Mouse (Mus musculus): ENCODE results near the gene Map2k5. TPM values are rescaled to one million over a fixed set of nuclear protein-coding genes. Genes with fewer than 3 reads are reported as not detected.

Gene Map2k5
- polyA plus RNA-seq, 1 experiment, result not detected

DNA sequence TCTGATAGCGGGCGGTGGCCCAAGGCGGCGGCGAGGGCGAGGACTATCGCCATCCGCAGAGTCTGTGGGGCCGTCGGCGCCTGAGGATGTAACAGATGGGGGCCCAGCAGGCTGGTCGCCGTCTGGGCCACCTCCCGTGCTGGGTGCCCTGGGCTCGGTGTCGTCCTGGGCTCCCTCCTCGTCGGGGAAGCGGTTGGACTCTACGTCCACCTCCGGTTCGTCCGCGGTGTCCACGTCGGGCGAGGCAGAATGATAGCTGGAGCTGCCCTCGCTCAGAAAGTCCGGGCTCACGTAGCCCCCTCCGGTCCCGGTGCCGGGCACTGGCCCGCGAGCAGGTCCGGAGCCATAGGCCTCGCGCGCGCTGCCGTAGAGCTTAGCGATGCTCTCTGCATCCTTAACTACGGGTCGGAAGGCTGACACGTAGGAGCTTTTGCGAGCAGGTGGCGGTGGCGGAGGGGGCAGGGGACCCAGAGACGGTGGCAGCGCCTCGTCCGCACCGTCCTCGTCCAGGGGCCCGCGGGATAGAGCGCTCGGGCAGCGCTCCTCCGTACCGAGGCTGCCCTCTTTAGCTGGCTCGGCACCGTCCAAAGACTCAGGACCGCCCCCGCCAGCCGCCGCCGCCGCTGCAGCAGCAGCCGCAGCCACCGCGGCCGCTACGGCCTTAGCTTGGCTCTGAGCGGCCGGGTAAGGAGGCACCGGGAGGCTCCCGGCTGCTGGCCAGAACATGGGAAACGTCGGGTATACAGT is 233.0 kb downstream of the Map2k5 start:
- H3K4me3 ChIP-seq (ENCODE audit: insufficient read depth, low read depth, low read length), result no peak overlapping the region
- no peak overlapping the region for H3K27ac ChIP-seq (ENCODE audit: insufficient read depth, low read depth, low read length)
- H3K4me1 ChIP-seq (ENCODE audit: control insufficient read depth, insufficient read depth, low read length), result peaks cover 26% of the 10 kb centered on the region

DNA sequence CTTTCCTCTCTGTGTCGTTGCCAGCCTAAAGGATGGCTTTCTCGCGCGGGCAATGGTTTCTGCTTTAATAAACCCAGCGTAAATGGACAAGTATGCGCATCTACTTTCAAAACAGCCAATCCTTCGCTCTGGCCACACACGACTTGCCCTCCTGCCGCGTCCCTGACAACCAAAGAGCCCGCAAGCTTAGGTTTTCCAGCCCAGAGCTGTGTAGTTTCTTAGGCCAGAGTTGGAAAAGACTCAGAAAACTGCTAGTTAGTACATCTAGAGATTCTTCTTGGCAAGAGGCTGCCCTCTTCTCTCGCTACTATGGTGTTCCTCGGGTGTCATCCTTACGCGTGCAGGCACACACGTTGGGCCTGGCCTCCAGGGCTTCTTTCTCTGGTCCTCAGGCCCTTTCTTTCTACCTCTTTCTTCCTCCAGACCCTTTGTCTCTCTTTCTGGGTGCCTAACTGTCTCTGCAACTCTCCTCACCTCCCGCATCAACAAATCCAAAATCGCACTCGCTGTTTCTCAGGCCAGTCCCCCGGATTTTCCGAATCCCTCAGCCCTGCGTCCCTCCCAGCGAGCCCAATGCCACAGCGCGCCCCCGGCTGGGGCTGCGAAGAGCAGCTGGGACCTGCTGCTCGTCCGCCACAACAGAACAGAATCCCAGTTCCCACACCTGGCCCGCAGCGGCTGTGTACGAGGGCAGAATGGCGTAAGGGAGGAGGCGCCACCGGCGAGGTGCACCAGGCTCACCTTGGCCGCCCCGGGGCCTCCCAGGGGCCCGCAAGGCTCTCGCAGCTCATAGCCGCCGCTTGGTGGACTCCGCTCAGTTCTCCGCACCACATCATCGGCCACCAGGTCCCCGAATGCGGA is 233.8 kb downstream of the Map2k5 start:
- Histone ChIP-seq H3K27ac (ENCODE audit: insufficient read depth, low read depth, low read length) (no peak overlapping the region), H3K4me1 (ENCODE audit: control insufficient read depth, insufficient read depth, low read length) (peaks cover 22% of the 10 kb centered on the region), H3K4me3 (ENCODE audit: insufficient read depth, low read depth, low read length) (no peak overlapping the region)
- TF ChIP-seq POLR2A (IDR thresholded peaks at IDR 0.05; ENCODE audit: insufficient read depth, low read depth, low read length) (no peak), CTCF (IDR thresholded peaks at IDR 0.05; ENCODE audit: insufficient read depth, low read depth, low read length) (no peak)
- 2% methylated on average over 47 of the region's 47 CpGs for WGBS

More for the DNA sequence above, 233.0 kb downstream of the Map2k5 start:
- TF ChIP-seq CTCF (IDR thresholded peaks at IDR 0.05; ENCODE audit: insufficient read depth, low read depth, low read length), result no peak
- no peak for TF ChIP-seq POLR2A (IDR thresholded peaks at IDR 0.05; ENCODE audit: insufficient read depth, low read depth, low read length)
- WGBS, result 2% methylated on average over 80 of the region's 80 CpGs

DNA sequence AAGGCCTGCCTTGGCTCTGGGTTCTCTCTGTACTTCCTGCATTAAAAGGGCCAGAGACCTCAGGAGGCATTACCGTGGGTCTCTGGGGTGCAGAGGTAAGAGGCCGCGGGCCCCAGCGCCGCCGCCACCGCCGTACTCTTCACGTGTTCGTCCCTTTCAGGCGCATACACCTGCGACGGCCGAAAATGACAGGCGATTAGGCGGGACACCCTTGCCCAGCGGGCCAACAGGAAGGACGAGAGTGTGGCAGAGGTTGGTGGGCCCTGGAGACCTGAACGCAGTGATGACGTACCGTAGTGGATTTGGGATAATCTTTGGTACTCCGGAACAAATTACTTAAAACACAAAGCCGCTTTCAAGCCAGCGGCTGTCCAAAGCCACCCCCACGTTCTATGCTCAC is 234.5 kb downstream of the Map2k5 start:
- WGBS, result 1% methylated on average over 25 of the region's 25 CpGs
- Histone ChIP-seq H3K4me3 (ENCODE audit: insufficient read depth, low read depth, low read length) (no peak overlapping the region), H3K27ac (ENCODE audit: insufficient read depth, low read depth, low read length) (no peak overlapping the region), H3K4me1 (ENCODE audit: control insufficient read depth, insufficient read depth, low read length) (peaks cover 21% of the 10 kb centered on the region)
- TF ChIP-seq POLR2A (IDR thresholded peaks at IDR 0.05; ENCODE audit: insufficient read depth, low read depth, low read length) (no peak), CTCF (IDR thresholded peaks at IDR 0.05; ENCODE audit: insufficient read depth, low read depth, low read length) (no peak)

DNA sequence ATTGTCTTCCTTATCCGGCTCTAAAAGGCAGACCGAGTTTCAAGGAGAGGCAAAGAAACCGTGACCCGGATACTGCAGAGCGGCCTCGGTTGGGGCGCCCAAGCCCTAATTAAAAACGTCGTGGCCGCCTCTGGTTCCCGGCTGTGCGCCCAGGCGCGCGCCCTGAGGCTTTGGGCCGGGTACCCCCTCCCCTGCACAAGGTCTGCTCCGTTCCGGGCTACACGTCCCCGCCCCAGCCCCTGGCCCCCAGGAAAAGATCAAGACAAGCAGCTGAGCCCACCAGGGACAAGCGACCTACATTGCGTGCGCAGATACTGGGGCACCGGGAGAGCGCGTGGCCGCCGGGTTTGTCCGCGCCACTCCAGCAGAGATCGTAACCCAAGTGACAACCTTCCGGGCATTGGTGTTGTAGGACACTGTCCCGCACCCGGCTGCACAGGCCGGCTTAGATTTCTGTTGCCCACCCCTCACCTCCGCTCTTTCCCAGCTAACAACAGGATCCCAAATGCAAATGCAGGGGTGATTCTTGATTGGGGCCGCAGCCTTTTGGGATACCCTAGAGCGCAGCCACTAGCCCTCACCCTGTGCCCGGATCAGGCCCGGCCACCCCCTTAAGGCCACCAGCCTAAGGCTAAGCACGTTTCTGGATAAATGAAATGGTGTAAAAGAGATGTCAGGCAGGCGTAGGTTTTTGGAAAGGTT is 235.2 kb downstream of the Map2k5 start:
- Histone ChIP-seq H3K4me1 (ENCODE audit: control insufficient read depth, insufficient read depth, low read length) (peaks cover 20% of the 10 kb centered on the region), H3K4me3 (ENCODE audit: insufficient read depth, low read depth, low read length) (no peak overlapping the region), H3K27ac (ENCODE audit: insufficient read depth, low read depth, low read length) (no peak overlapping the region)

DNA sequence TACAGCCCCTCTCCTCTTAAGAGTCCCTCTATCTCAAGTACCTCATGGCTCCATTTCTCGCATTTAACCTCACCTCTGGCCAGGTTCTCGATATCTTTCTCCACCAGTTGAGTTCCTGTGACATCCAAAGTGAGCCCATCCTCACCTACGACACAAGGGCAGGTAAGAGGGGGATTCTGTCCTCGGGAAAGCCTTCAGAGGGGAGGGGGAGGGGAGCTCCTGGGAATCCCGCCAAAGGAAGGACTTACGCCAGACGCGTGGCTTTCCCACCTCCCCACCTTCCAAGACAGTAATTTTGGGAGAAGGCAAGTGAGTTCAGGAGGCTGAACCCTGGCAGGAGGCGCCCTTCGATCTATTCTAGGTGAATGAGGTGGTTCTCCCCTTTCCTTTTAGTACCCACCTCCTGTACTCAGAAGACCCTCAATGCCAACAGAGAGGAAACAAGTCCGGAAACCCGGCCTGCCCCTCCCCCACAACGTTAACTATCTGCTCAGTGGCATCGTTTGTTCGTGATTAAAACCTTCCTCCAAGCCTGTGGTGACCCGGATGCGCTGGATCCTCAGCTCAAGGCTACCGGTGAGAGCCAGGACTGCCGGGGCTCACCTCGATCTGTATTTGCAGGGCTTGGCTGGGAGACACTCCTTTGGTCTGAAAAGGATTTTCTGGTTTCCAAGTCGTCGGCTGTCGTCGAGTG is 235.9 kb downstream of the Map2k5 start:
- Histone ChIP-seq H3K4me3 (ENCODE audit: insufficient read depth, low read depth, low read length) (no peak overlapping the region), H3K27ac (ENCODE audit: insufficient read depth, low read depth, low read length) (no peak overlapping the region), H3K4me1 (ENCODE audit: control insufficient read depth, insufficient read depth, low read length) (peaks cover 20% of the 10 kb centered on the region)
- 2% methylated on average over 24 of the region's 24 CpGs for WGBS
- no peak for TF ChIP-seq CTCF (IDR thresholded peaks at IDR 0.05; ENCODE audit: insufficient read depth, low read depth, low read length)

More for the DNA sequence above, 235.2 kb downstream of the Map2k5 start:
- 3% methylated on average over 42 of the region's 42 CpGs for WGBS
- no peak for TF ChIP-seq CTCF (IDR thresholded peaks at IDR 0.05; ENCODE audit: insufficient read depth, low read depth, low read length)
- TF ChIP-seq POLR2A (IDR thresholded peaks at IDR 0.05; ENCODE audit: insufficient read depth, low read depth, low read length), result no peak

DNA sequence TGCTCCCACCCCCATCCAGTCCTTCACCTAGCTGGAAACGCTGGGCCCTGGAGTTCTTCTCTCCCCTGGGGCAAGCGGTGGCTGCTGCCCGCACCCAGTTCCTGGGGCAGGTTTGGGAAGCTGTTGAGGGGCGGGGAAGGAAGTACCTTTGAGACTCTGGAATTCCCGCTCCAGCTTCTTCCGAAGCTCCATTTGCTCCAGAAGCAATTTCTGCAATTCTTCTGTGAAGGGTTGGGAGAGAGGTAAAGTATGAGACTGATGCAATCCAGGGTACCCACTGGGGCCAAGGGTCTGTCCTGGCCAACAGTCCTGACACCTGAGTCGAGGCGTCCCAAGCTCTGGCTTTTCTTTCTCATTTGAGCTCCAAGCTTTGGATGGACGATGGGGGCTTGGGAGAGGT is 237.5 kb downstream of the Map2k5 start:
- no peak for TF ChIP-seq CTCF (IDR thresholded peaks at IDR 0.05; ENCODE audit: insufficient read depth, low read depth, low read length)
- TF ChIP-seq POLR2A (IDR thresholded peaks at IDR 0.05; ENCODE audit: insufficient read depth, low read depth, low read length), result no peak
- 5% methylated on average over 9 of the region's 9 CpGs for WGBS
- peaks cover 7% of the 10 kb centered on the region for H3K4me1 ChIP-seq (ENCODE audit: control insufficient read depth, insufficient read depth, low read length)
- H3K4me3 ChIP-seq (ENCODE audit: insufficient read depth, low read depth, low read length), result no peak overlapping the region
- no peak overlapping the region for H3K27ac ChIP-seq (ENCODE audit: insufficient read depth, low read depth, low read length)

DNA sequence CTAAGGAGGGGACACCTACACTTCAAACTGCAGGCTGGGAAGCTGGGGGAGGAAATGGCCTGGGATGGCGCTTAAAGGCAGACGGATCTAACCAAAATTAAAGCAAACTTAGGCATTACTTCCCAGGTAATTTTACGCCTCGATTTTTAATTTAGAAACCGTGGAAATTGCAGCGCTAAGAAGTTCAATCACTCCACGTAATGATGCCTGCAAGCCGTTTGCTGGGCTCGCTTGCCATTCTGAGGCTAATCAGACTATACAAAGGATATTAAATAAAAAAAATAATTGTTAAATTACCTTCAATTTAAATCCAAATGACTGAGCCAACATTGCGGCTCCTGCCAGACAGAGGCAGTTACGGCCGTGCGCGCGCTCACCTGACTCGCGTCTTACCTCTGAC is 238.0 kb downstream of the Map2k5 start:
- Histone ChIP-seq H3K4me3 (ENCODE audit: insufficient read depth, low read depth, low read length) (no peak overlapping the region), H3K4me1 (ENCODE audit: control insufficient read depth, insufficient read depth, low read length) (peaks cover 5% of the 10 kb centered on the region), H3K27ac (ENCODE audit: insufficient read depth, low read depth, low read length) (no peak overlapping the region)
- no peak for TF ChIP-seq CTCF (IDR thresholded peaks at IDR 0.05; ENCODE audit: insufficient read depth, low read depth, low read length)
- TF ChIP-seq POLR2A (IDR thresholded peaks at IDR 0.05; ENCODE audit: insufficient read depth, low read depth, low read length), result no peak
- WGBS, result 10% methylated on average over 17 of the region's 17 CpGs

DNA sequence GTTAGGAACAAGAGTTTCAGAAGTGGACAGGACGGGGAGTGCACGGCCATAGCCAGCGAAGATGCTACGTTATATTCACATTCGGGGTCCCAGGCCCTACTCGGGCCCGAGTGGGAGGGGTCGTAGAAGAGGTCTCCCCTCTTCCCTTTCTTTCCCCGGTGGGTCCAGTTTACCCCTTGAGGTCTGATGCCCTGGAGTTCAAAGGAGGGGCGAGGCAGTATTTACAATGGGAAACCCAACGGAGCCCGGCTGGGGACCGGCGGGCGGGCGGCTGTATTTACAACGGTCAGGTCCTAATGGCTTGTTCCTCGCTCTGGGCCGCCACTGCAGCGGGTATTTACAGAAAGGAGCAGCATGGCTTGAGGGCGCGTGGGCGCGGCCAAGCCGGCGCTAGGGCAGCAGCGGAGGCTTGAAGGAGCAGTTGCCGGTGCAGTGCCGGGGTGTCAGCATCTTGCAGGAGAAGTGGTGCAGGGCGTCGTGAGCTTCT is 239.2 kb downstream of the Map2k5 start:
- Histone ChIP-seq H3K27ac (ENCODE audit: insufficient read depth, low read depth, low read length) (no peak overlapping the region), H3K4me3 (ENCODE audit: insufficient read depth, low read depth, low read length) (no peak overlapping the region), H3K4me1 (ENCODE audit: control insufficient read depth, insufficient read depth, low read length) (peaks cover 8% of the 10 kb centered on the region)
- 3% methylated on average over 31 of the region's 31 CpGs for WGBS
- TF ChIP-seq POLR2A (IDR thresholded peaks at IDR 0.05; ENCODE audit: insufficient read depth, low read depth, low read length) (no peak), CTCF (IDR thresholded peaks at IDR 0.05; ENCODE audit: insufficient read depth, low read depth, low read length) (no peak)

Measured in olfactory bulb, adult 2 months (tissue).